Mouse (Mus musculus) kidney, postnatal 0 days (tissue): ENCODE results near the gene Rab19. TPM values are rescaled to one million over a fixed set of nuclear protein-coding genes. Genes with fewer than 3 reads are reported as not detected.
A peak's percentile ranks its signal among the peaks of the same experiment; 100 is the strongest.

Experiments
- ATAC-seq: fragments of 200-750 bp; cut with Nextera tagmentation; replicated peaks from 2 replicates; pipeline ENCODE4 v1.8.0; 2017; ENCODE audit warnings: low read depth, moderate number of reproducible peaks, moderate TSS enrichment, moderate library complexity; ENCODE audit not compliant: low FRiP score
- DNase-seq: peaks from one replicate; pipeline ENCODE4 v3.0.0-alpha.2; 2016; ENCODE audit warnings: low spot score
- H3K27ac ChIP-seq: fragments of 300-500 bp; sonication (generic); 2 replicates; pipeline ENCODE4 v1.5.1; 2014; ENCODE audit warnings: mild to moderate bottlenecking
- H3K27me3 ChIP-seq: fragments of 300-500 bp; sonication (generic); 2 replicates; pipeline ENCODE4 v1.6.1; 2014; ENCODE audit warnings: low read length, mixed read lengths; ENCODE audit not compliant: insufficient read depth
- H3K36me3 ChIP-seq: fragments of 300-500 bp; sonication (generic); 2 replicates; pipeline ENCODE4 v1.6.1; 2014; ENCODE audit warnings: low read length, mixed read lengths; ENCODE audit not compliant: insufficient read depth
- H3K4me1 ChIP-seq: fragments of 300-500 bp; sonication (generic); replicated peaks from 2 replicates; pipeline ENCODE4 v1.6.1; 2014; ENCODE audit warnings: antibody characterized with exemption, low read length, mixed read lengths; ENCODE audit not compliant: insufficient read depth
- H3K4me2 ChIP-seq: fragments of 300-500 bp; sonication (generic); 2 replicates; pipeline ENCODE4 v1.6.1; 2014; ENCODE audit warnings: mild to moderate bottlenecking, low read length, moderate library complexity, mixed read lengths
- H3K4me3 ChIP-seq: fragments of 300-500 bp; sonication (generic); replicated peaks from 2 replicates; pipeline ENCODE4 v1.5.1; 2014; ENCODE audit warnings: low read depth, low read length
- H3K9ac ChIP-seq: fragments of 300-500 bp; sonication (generic); 2 replicates; pipeline ENCODE4 v1.6.1; 2014; ENCODE audit warnings: low read depth, low read length
- H3K9me3 ChIP-seq: fragments of 300-500 bp; sonication (generic); replicated peaks from 2 replicates; pipeline ENCODE4 v1.6.1; 2016; ENCODE audit warnings: low read length, inconsistent platforms, mixed read lengths
- CTCF ChIP-seq: IDR thresholded peaks from 2 replicates; pipeline ENCODE4 v1.5.1; 2016; ENCODE audit warnings: antibody characterized with exemption, low read depth, mild to moderate bottlenecking, moderate library complexity
- WGBS: fragments of 180-500 bp; shearing (Covaris S2); extraction: QIAGEN DNeasy Blood & Tissue Kit; methylation state at CpG from one replicate; pipeline ENCODE4 v1.1.7; 2014; 5-methylcytosine and 5-hydroxymethylcytosine counted together
- polyA plus RNA-seq: library from polyadenylated mRNA; unstranded; fragments of >200 nt; fragmentation: Nextera tagmentation; extraction: Ambion mirVana; gene quantifications from 2 replicates; pipeline ENCODE4 v1.2.1, GENCODE M21; 2015

Gene Rab19
- polyA plus RNA-seq, 1 experiment from 2014 or later, result 4.2 TPM

- DNase-seq, result peak; percentile 44
- H3K9me3 ChIP-seq, result no peaks in the 10 kb centered on the region
- peak overlapping the region; percentile 66 for H3K4me2 ChIP-seq
- ATAC-seq, result no peak
- TF ChIP-seq CTCF, result no peak
- peak overlapping the region; percentile 91 for H3K27ac ChIP-seq
- peak overlapping the region; percentile 99 for H3K4me3 ChIP-seq
- peak overlapping the region; percentile 89 for H3K9ac ChIP-seq
- no peaks in the 10 kb centered on the region for H3K4me1 ChIP-seq
- no peaks in the 10 kb centered on the region for H3K36me3 ChIP-seq
- no peaks in the 10 kb centered on the region for H3K27me3 ChIP-seq
- WGBS, result under 1% methylated on average over 43 of the region's 43 CpGs
These were observed 38.4 kb downstream of the Rab19 start for GRCm38 (mm10) chr6:39419386-39419850.

- Histone ChIP-seq H3K27me3 (no peaks in the 10 kb centered on the region), H3K9me3 (no peaks in the 10 kb centered on the region), H3K4me3 (peak within 1 kb of the TSS; percentile 99), H3K9ac (peak within 1 kb of the TSS; percentile 89), H3K36me3 (no peaks in the 10 kb centered on the region), H3K4me2 (peak within 1 kb of the TSS; percentile 66), H3K4me1 (no peaks in the 10 kb centered on the region), H3K27ac (peak within 1 kb of the TSS; percentile 91)
- under 1% methylated on average over 66 of the region's 82 CpGs for WGBS
- ATAC-seq (peak; percentile 96), DNase-seq (peak; percentile 87)
- no peak for TF ChIP-seq CTCF
These were observed 39.1 kb downstream of the Rab19 start, which contains the start of gene Mkrn1 for GRCm38 (mm10) chr6:39419851-39420721. Gene Mkrn1 (minus strand): TSS chr6:39420462.

- Histone ChIP-seq H3K4me1 (no peaks in the 10 kb centered on the region), H3K27me3 (no peaks in the 10 kb centered on the region), H3K4me3 (no peak overlapping the region), H3K4me2 (peak overlapping the region; percentile 66; the same call in 1 of the 2 replicates), H3K36me3 (no peaks in the 10 kb centered on the region), H3K9me3 (no peaks in the 10 kb centered on the region), H3K9ac (no peak overlapping the region), H3K27ac (no peak overlapping the region)
- TF ChIP-seq CTCF, result no peak
- ATAC-seq (no peak), DNase-seq (no peak)
- 50% methylated on average over 4 of the region's 4 CpGs for WGBS
These were observed 39.9 kb downstream of the Rab19 start for GRCm38 (mm10) chr6:39420867-39421266.

GRCm38 (mm10) chr6:39423130-39423551, 42.2 kb downstream of the Rab19 start:
- 64% methylated on average over 6 of the region's 6 CpGs for WGBS
- Histone ChIP-seq H3K4me1 (no peaks in the 10 kb centered on the region), H3K36me3 (no peaks in the 10 kb centered on the region), H3K4me3 (no peak overlapping the region), H3K4me2 (no peak overlapping the region), H3K27ac (no peak overlapping the region), H3K27me3 (no peaks in the 10 kb centered on the region), H3K9me3 (no peaks in the 10 kb centered on the region), H3K9ac (no peak overlapping the region)
- no peak for DNase-seq
- TF ChIP-seq CTCF, result no peak
- ATAC-seq, result no peak

GRCm38 (mm10) chr6:39423686-39424085, 42.7 kb downstream of the Rab19 start:
- Histone ChIP-seq H3K4me1 (no peaks in the 10 kb centered on the region), H3K36me3 (no peaks in the 10 kb centered on the region), H3K4me3 (no peak overlapping the region), H3K27me3 (no peaks in the 10 kb centered on the region), H3K9me3 (no peaks in the 10 kb centered on the region), H3K4me2 (no peak overlapping the region), H3K9ac (no peak overlapping the region), H3K27ac (no peak overlapping the region)
- ATAC-seq (no peak), DNase-seq (no peak)
- WGBS, result 92% methylated on average over 7 of the region's 7 CpGs
- TF ChIP-seq CTCF, result no peak

- Histone ChIP-seq H3K4me1 (no peaks in the 10 kb centered on the region), H3K36me3 (no peaks in the 10 kb centered on the region), H3K27me3 (no peaks in the 10 kb centered on the region), H3K9ac (no peak overlapping the region), H3K4me2 (no peak overlapping the region), H3K27ac (no peak overlapping the region), H3K4me3 (no peak overlapping the region), H3K9me3 (no peaks in the 10 kb centered on the region)
- 74% methylated on average over 2 of the region's 2 CpGs for WGBS
- TF ChIP-seq CTCF, result no peak
- no peak for DNase-seq
- no peak for ATAC-seq
These were observed 44.2 kb downstream of the Rab19 start for GRCm38 (mm10) chr6:39425181-39425580.
